Mouse (Mus musculus) MEL-GATA-1-ER (cell line): ENCODE data around the gene Slc46a1.
A peak's percentile ranks its signal among the peaks of the same experiment; 100 is the strongest.

Experiments
- DNase-seq: peaks from one replicate; pipeline ENCODE4 v3.0.0-alpha.2; 2012; ENCODE audit warnings: low read depth; ENCODE audit errors: extremely low read depth

Gene Slc46a1

GRCm38 (mm10) chr11:78501529-78501928, 36.0 kb downstream of the Slc46a1 start:
- peak; percentile 52 for DNase-seq

- DNase-seq, result no peak
Observed at GRCm38 (mm10) chr11:78502909-78503650, 37.6 kb downstream of the Slc46a1 start, which contains the start of gene Sebox. TSS of gene Sebox (plus strand) at chr11:78503447.

GRCm38 (mm10) chr11:78505430-78505829, 39.9 kb downstream of the Slc46a1 start:
- DNase-seq, result no peak

GRCm38 (mm10) chr11:78509148-78509547, 43.7 kb downstream of the Slc46a1 start:
- no peak for DNase-seq

GRCm38 (mm10) chr11:78512025-78512957, 46.8 kb downstream of the Slc46a1 start, which contains the start of the genes Tmem199 and Poldip2:
TSS of gene Tmem199 (minus strand) at chr11:78512172.
TSS of gene Poldip2 (plus strand) at chr11:78512193.
- DNase-seq, result peak; percentile 72

- no peak for DNase-seq
Observed at GRCm38 (mm10) chr11:78513106-78513790, 47.8 kb downstream of the Slc46a1 start.

- DNase-seq, result no peak
Observed at GRCm38 (mm10) chr11:78515549-78516325, 50.2 kb downstream of the Slc46a1 start.

- no peak for DNase-seq
Observed at GRCm38 (mm10) chr11:78518931-78519330, 53.4 kb downstream of the Slc46a1 start.
